Mouse (Mus musculus): ENCODE data around the gene Uqcc2.

GRCm38 (mm10) chr17:27178427-27179177 is 44.9 kb upstream of the Uqcc2 start:
- TF ChIP-seq CTCF (IDR thresholded peaks at IDR 0.05; ENCODE audit: borderline replicate concordance, insufficient read depth, low read length) (no peak), POLR2A (IDR thresholded peaks at IDR 0.05; ENCODE audit: low read depth, low read length) (no peak)
